Comparison of ENCODE assay signal across 16 mouse cellular contexts in the genomic region with DNA sequence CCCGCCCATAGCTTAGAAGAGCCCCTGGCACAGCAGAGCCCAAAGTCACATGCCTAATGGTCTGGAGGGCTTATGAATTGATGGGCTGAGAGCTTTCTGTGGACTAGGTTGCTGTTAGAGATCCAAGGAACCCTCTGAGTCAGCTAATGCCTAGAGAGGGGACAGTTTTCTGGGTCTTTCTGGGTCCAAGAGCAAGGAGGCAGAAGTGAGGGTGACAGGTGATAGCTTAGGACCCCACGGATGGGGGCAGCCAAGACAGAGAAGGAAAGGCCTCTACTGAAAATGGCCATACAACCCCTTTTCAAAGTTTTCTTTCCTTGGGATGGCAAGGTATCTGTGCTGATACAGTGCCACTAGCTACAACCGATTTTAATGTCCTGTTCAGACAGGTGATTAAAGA.
A peak's percentile ranks its signal among the peaks of the same experiment; 100 is the strongest.
DNase-seq lines count a peak whose midpoint lies in the region; ATAC-seq lines count a peak whose summit lies in the region.
"Had no signal": no experiment of that assay in that cellular context is flagged by ENCODE, and none has a peak within 500 bp of the region (broad histone marks: within the 10 kb centered on the region; RNA-seq: fewer than 3 reads in every experiment).

No protein-coding gene starts in this region.

- no peak overlapping the region for H3K4me2 ChIP-seq in midbrain, embryonic 14.5 days (ENCODE audit: low read length)
- H3K4me2 ChIP-seq in forebrain, embryonic 12.5 days: no peak overlapping the region
- no peak overlapping the region for H3K4me2 ChIP-seq in hindbrain, embryonic 12.5 days (replicated peaks)
- no peak overlapping the region for H3K4me2 ChIP-seq in midbrain, embryonic 16.5 days (ENCODE audit: low read length)
- H3K4me2 ChIP-seq: embryonic facial prominence, embryonic 12.5 days; liver, embryonic 11.5 days; lung, embryonic 15.5 days had no signal

- H3K4me1 ChIP-seq in midbrain, embryonic 10.5 days: peaks cover 15% of the 10 kb centered on the region
- H3K4me1 ChIP-seq in midbrain, embryonic 14.5 days (ENCODE audit: control insufficient read depth, insufficient read depth, low read length): peaks cover 17% of the 10 kb centered on the region
- H3K4me1 ChIP-seq in forebrain, embryonic 12.5 days: peaks cover 20% of the 10 kb centered on the region
- H3K4me1 ChIP-seq in hindbrain, embryonic 12.5 days: peaks cover 22% of the 10 kb centered on the region
- H3K4me1 ChIP-seq in midbrain, embryonic 16.5 days (ENCODE audit: control insufficient read depth, insufficient read depth, low read length): peaks cover 8% of the 10 kb centered on the region; the same call in 1 of the 2 replicates
- H3K4me1 ChIP-seq: lung, embryonic 15.5 days had no signal

- no peaks in the 10 kb centered on the region for H3K36me3 ChIP-seq in midbrain, embryonic 10.5 days
- no peaks in the 10 kb centered on the region for H3K36me3 ChIP-seq in midbrain, embryonic 14.5 days (ENCODE audit: control insufficient read depth, insufficient read depth, low read length)
- H3K36me3 ChIP-seq in forebrain, embryonic 12.5 days (replicated peaks): no peaks in the 10 kb centered on the region
- H3K36me3 ChIP-seq in hindbrain, embryonic 12.5 days: no peaks in the 10 kb centered on the region
- H3K36me3 ChIP-seq in midbrain, embryonic 16.5 days (ENCODE audit: control insufficient read depth, insufficient read depth, low read length): no peaks in the 10 kb centered on the region
- H3K36me3 ChIP-seq: embryonic facial prominence, embryonic 12.5 days; limb, embryonic 10.5 days; lung, embryonic 15.5 days had no signal

- H3K4me3 ChIP-seq in midbrain, embryonic 10.5 days: no peak overlapping the region
- no peak overlapping the region for H3K4me3 ChIP-seq in midbrain, embryonic 14.5 days (replicated peaks; ENCODE audit: low read depth, low read length)
- H3K4me3 ChIP-seq in forebrain, embryonic 12.5 days (replicated peaks): no peak overlapping the region
- H3K4me3 ChIP-seq in hindbrain, embryonic 12.5 days: no peak overlapping the region
- H3K4me3 ChIP-seq in midbrain, embryonic 16.5 days (ENCODE audit: low read depth, low read length): no peak overlapping the region
- H3K4me3 ChIP-seq: embryonic facial prominence, embryonic 12.5 days; limb, embryonic 10.5 days; lung, embryonic 15.5 days had no signal

- H3K9me3 ChIP-seq in midbrain, embryonic 10.5 days (replicated peaks): peaks cover 2% of the 10 kb centered on the region; the same call in 1 of the 2 replicates
- no peaks in the 10 kb centered on the region for H3K9me3 ChIP-seq in midbrain, embryonic 14.5 days (ENCODE audit: control insufficient read depth, low read length)
- H3K9me3 ChIP-seq in forebrain, embryonic 12.5 days: no peaks in the 10 kb centered on the region
- H3K9me3 ChIP-seq in hindbrain, embryonic 12.5 days (replicated peaks): no peaks in the 10 kb centered on the region
- H3K9me3 ChIP-seq in midbrain, embryonic 16.5 days (replicated peaks; ENCODE audit: control insufficient read depth, low read length, poor library complexity, severe bottlenecking): no peaks in the 10 kb centered on the region
- H3K9me3 ChIP-seq: embryonic facial prominence, embryonic 12.5 days; limb, embryonic 10.5 days; lung, embryonic 15.5 days had no signal

- peak overlapping the region; percentile 83; the same call in 1 of the 2 replicates for H3K27ac ChIP-seq in midbrain, embryonic 10.5 days (replicated peaks)
- H3K27ac ChIP-seq in midbrain, embryonic 14.5 days (replicated peaks; ENCODE audit: low read depth, low read length): no peak overlapping the region; the same call in 1 of the 2 replicates
- H3K27ac ChIP-seq in forebrain, embryonic 12.5 days: peak overlapping the region; percentile 86
- H3K27ac ChIP-seq in hindbrain, embryonic 12.5 days: peak overlapping the region; percentile 81; the same call in 1 of the 2 replicates
- H3K27ac ChIP-seq in midbrain, embryonic 16.5 days (ENCODE audit: low read length): peak overlapping the region; percentile 52; the same call in 1 of the 2 replicates
- H3K27ac ChIP-seq: embryonic facial prominence, embryonic 12.5 days; limb, embryonic 10.5 days; lung, embryonic 15.5 days had no signal

- no peak overlapping the region for H3K9ac ChIP-seq in midbrain, embryonic 14.5 days (replicated peaks; ENCODE audit: low read length)
- H3K9ac ChIP-seq in forebrain, embryonic 12.5 days: no peak overlapping the region
- no peak overlapping the region for H3K9ac ChIP-seq in hindbrain, embryonic 12.5 days
- no peak overlapping the region for H3K9ac ChIP-seq in midbrain, embryonic 16.5 days (ENCODE audit: low read depth, low read length)
- H3K9ac ChIP-seq: embryonic facial prominence, embryonic 12.5 days; lung, embryonic 15.5 days had no signal

- no peak for DNase-seq in midbrain, embryonic 10.5 days (ENCODE audit: low spot score)
- DNase-seq in midbrain, embryonic 14.5 days: no peak
- DNase-seq in adrenal gland, postnatal 14 days: no peak
- DNase-seq in lung, adult 18-20 months: no peak
- no peak for DNase-seq in Muller cell, postnatal 12 days (ENCODE audit: inconsistent ontology term)
- DNase-seq: adrenal gland, adult 8-10 months; cerebellum, adult 8-10 months; heart, postnatal 4 days; kidney, adult 11 months had no signal

- H3K27me3 ChIP-seq in midbrain, embryonic 10.5 days (ENCODE audit: low read depth, poor library complexity, severe bottlenecking): 0 out of 2 replicates have a peak, but pooled peaks cover 4% of the 10 kb centered on the region
- H3K27me3 ChIP-seq in midbrain, embryonic 14.5 days (ENCODE audit: control insufficient read depth, insufficient read depth, low read length): no peaks in the 10 kb centered on the region
- no peaks in the 10 kb centered on the region; the same call in 1 of the 2 replicates for H3K27me3 ChIP-seq in forebrain, embryonic 12.5 days
- no peaks in the 10 kb centered on the region for H3K27me3 ChIP-seq in hindbrain, embryonic 12.5 days
- H3K27me3 ChIP-seq in midbrain, embryonic 16.5 days (ENCODE audit: control insufficient read depth, insufficient read depth, low read depth, low read length): no peaks in the 10 kb centered on the region
- H3K27me3 ChIP-seq: embryonic facial prominence, embryonic 12.5 days; lung, embryonic 15.5 days had no signal

- WGBS in midbrain, embryonic 10.5 days: 85% methylated on average over 3 of the region's 3 CpGs
- 75% methylated on average over 3 of the region's 3 CpGs for WGBS in midbrain, embryonic 14.5 days
- 76% methylated on average over 3 of the region's 3 CpGs for WGBS in forebrain, embryonic 12.5 days
- WGBS in hindbrain, embryonic 12.5 days: 72% methylated on average over 3 of the region's 3 CpGs
- WGBS in midbrain, embryonic 16.5 days: 66% methylated on average over 3 of the region's 3 CpGs

- no peak for ATAC-seq in midbrain, embryonic 14.5 days (ENCODE audit: low FRiP score, low TSS enrichment)
- ATAC-seq in forebrain, embryonic 12.5 days (ENCODE audit: low FRiP score): no peak
- ATAC-seq in hindbrain, embryonic 12.5 days (ENCODE audit: low FRiP score): 0 out of 2 replicates have a peak, but pooled peaks have one; percentile 1
- no peak for ATAC-seq in midbrain, embryonic 16.5 days
